Mouse (Mus musculus) bone marrow, adult 2 months (tissue): Measurements from ENCODE around the gene Myh10.

Experiments used
- CTCF ChIP-seq: fragments of 200-500 bp; IDR thresholded peaks from 2 replicates; pipeline ENCODE4 v1.5.1; 2011; ENCODE audit warnings: low read length, control low read depth; ENCODE audit not compliant: control insufficient read depth, insufficient read depth
- POLR2A ChIP-seq: fragments of 200-500 bp; IDR thresholded peaks from 2 replicates; pipeline ENCODE4 v1.6.1; 2011; ENCODE audit warnings: low read depth, mild to moderate bottlenecking, control low read depth, low read length, borderline replicate concordance; ENCODE audit not compliant: control insufficient read depth

DNA sequence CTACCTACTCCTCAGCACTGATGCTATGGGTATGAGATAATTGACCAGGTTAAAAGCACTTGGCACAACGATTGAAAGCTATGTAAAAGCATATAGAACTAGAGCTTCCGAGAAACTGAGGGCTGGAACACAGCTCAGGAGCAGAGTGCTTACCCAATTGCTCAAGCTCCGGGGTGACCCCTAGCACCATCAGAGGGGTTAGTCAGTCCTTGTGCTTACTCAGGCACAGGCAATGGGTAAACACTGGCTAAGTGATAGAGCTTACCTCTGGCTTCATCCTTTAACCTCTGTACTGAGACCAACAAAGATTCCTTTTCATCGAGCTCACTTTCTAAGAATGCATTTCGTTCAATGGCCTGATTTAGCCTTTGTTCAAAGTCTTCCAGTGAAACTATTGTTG is 148.2 kb downstream of the Myh10 start:
- TF ChIP-seq POLR2A (no peak), CTCF (no peak)
